Mouse (Mus musculus): ENCODE data around the gene Gtf2h4.

Gtf2h4 gene

GRCm38 (mm10) chr17:35638475-35639190 lies 34.9 kb downstream of the Gtf2h4 start:
- peak in 1 of 2 experiments; percentile 26 for DNase-seq (ENCODE audit: low spot score in 2 of 2)

- no peak for DNase-seq (ENCODE audit: low spot score in 2 of 2)
Measured at GRCm38 (mm10) chr17:35636363-35636762, 37.2 kb downstream of the Gtf2h4 start.

- peak; percentile 22 to 42 for DNase-seq (ENCODE audit: low spot score in 2 of 2)
Measured at GRCm38 (mm10) chr17:35635699-35636111, 37.8 kb downstream of the Gtf2h4 start.

GRCm38 (mm10) chr17:35635202-35635601 lies 38.3 kb downstream of the Gtf2h4 start:
- DNase-seq (ENCODE audit: low spot score in 2 of 2), result no peak

- no peak for DNase-seq (ENCODE audit: low spot score in 2 of 2)
Measured at GRCm38 (mm10) chr17:35633992-35634391, 39.5 kb downstream of the Gtf2h4 start.

- DNase-seq (ENCODE audit: low spot score in 2 of 2), result no peak
Measured at GRCm38 (mm10) chr17:35626537-35626936, 47.0 kb downstream of the Gtf2h4 start, which contains the start of gene Gm9573. TSS of gene Gm9573 (minus strand) at chr17:35626637.

Data from spleen, postnatal 36 days (tissue).